Mouse (Mus musculus) spleen, postnatal 10 days (tissue): ENCODE measurements at regions not wholly inside any gene's neighbourhood (a gene's known extent, or its start where the extent isn't known, plus 50 kb on each side); places are given as distances from the start of the nearest gene placed in this dataset.
"Not testable (repeated sequence)": the region's sequence is repeated elsewhere in the genome, so short reads cannot be mapped to it uniquely, and the experiment has no call there.

ENCODE experiments used
- DNase-seq, 2 experiments: peaks; one replicate each; pipeline ENCODE4 v3.0.0; 2021 to 2022; ENCODE audit warnings: low spot score in 2 of 2

- DNase-seq, result not testable (repeated sequence)
Observed at GRCm38 (mm10) chr12:119102106-119102505, 135.9 kb upstream of the Abcb5 start.

GRCm38 (mm10) chr12:119099736-119100135 lies 133.5 kb upstream of the Abcb5 start:
- no peak for DNase-seq

GRCm38 (mm10) chr12:119097814-119098213 lies 131.6 kb upstream of the Abcb5 start:
- no peak for DNase-seq

GRCm38 (mm10) chr12:119094314-119094713 lies 128.1 kb upstream of the Abcb5 start:
- no peak for DNase-seq

- no peak for DNase-seq
Observed at GRCm38 (mm10) chr12:119093402-119093801, 127.2 kb upstream of the Abcb5 start.

- DNase-seq, result no peak
Observed at GRCm38 (mm10) chr12:119089292-119089691, 123.1 kb upstream of the Abcb5 start.

- no peak for DNase-seq
Observed at GRCm38 (mm10) chr12:119088666-119089065, 122.4 kb upstream of the Abcb5 start.

GRCm38 (mm10) chr12:119084814-119085213 lies 118.6 kb upstream of the Abcb5 start:
- DNase-seq, result no peak

- DNase-seq, result no peak
Observed at GRCm38 (mm10) chr12:119082781-119083180, 116.6 kb upstream of the Abcb5 start.

GRCm38 (mm10) chr12:119075825-119076224 lies 109.6 kb upstream of the Abcb5 start:
- DNase-seq, result no peak

- no peak for DNase-seq
Observed at GRCm38 (mm10) chr12:119074742-119075478, 108.7 kb upstream of the Abcb5 start.

- DNase-seq, result no peak
Observed at GRCm38 (mm10) chr12:119074147-119074546, 107.9 kb upstream of the Abcb5 start.

GRCm38 (mm10) chr12:119070963-119071362 lies 104.7 kb upstream of the Abcb5 start:
- no peak for DNase-seq

- DNase-seq, result no peak
Observed at GRCm38 (mm10) chr12:119070446-119070845, 104.2 kb upstream of the Abcb5 start.

GRCm38 (mm10) chr12:119069747-119070146 lies 103.5 kb upstream of the Abcb5 start:
- no peak for DNase-seq

- no peak for DNase-seq
Observed at GRCm38 (mm10) chr12:119068079-119068478, 101.9 kb upstream of the Abcb5 start.

- no peak for DNase-seq
Observed at GRCm38 (mm10) chr12:119062931-119063330, 96.7 kb upstream of the Abcb5 start.

GRCm38 (mm10) chr12:119062490-119062889 lies 96.3 kb upstream of the Abcb5 start:
- no peak for DNase-seq

GRCm38 (mm10) chr12:119054560-119054959 lies 88.3 kb upstream of the Abcb5 start:
- no peak for DNase-seq

GRCm38 (mm10) chr12:119051692-119052379 lies 85.6 kb upstream of the Abcb5 start:
- no peak for DNase-seq

GRCm38 (mm10) chr12:119038306-119038705 lies 72.1 kb upstream of the Abcb5 start:
- DNase-seq, result no peak

GRCm38 (mm10) chr12:119034828-119035227 lies 68.6 kb upstream of the Abcb5 start:
- DNase-seq, result no peak

GRCm38 (mm10) chr12:119028711-119029110 lies 62.5 kb upstream of the Abcb5 start:
- no peak for DNase-seq
